8 mouse cellular contexts compared by ENCODE assay signal in genomic region chr1:183388426-183389406, GRCm38 (mm10). TPM values are rescaled to one million over a fixed set of nuclear protein-coding genes. Genes with fewer than 3 reads are reported as not detected.
DNase-seq lines count a peak whose midpoint lies in the region; ATAC-seq lines count a peak whose summit lies in the region.

TSS of gene Taf1a (plus strand) at chr1:183388981.

- peak within 1 kb of the TSS; percentile 71 for H3K4me3 ChIP-seq in forebrain, embryonic 14.5 days (ENCODE audit: low read depth, low read length)
- peak within 1 kb of the TSS; percentile 54 for H3K4me3 ChIP-seq in neural tube, embryonic 15.5 days (replicated peaks)

- H3K4me2 ChIP-seq in forebrain, embryonic 14.5 days (ENCODE audit: low read length), result peak within 1 kb of the TSS; percentile 72
- H3K4me2 ChIP-seq in neural tube, embryonic 15.5 days, result peak within 1 kb of the TSS; percentile 83

- no peaks in the 10 kb centered on the region for H3K9me3 ChIP-seq in forebrain, embryonic 14.5 days (replicated peaks; ENCODE audit: control insufficient read depth, low read length)
- no peaks in the 10 kb centered on the region for H3K9me3 ChIP-seq in neural tube, embryonic 15.5 days (replicated peaks)

- WGBS in forebrain, embryonic 14.5 days, result 5% methylated on average over 44 of the region's 44 CpGs
- WGBS in neural tube, embryonic 15.5 days, result 5% methylated on average over 44 of the region's 44 CpGs

- H3K27me3 ChIP-seq in forebrain, embryonic 14.5 days (replicated peaks; ENCODE audit: control insufficient read depth, insufficient read depth, low read length), result peaks cover 11% of the 10 kb centered on the region; the same call in 1 of the 2 replicates
- H3K27me3 ChIP-seq in neural tube, embryonic 15.5 days (replicated peaks), result peaks cover 18% of the 10 kb centered on the region

- DNase-seq in ES-CJ7 (ENCODE audit: low read depth, low spot score), result peak; percentile 99
- DNase-seq in cerebellum, adult 11 months, result peak; percentile 91
- peak; percentile 98 for DNase-seq in forebrain, embryonic 14.5 days (ENCODE audit: low spot score)
- DNase-seq in heart, postnatal 14 days, result peak; percentile 88 to 90
- DNase-seq in layer of hippocampus, adult 11-12 months (ENCODE audit: low spot score), result peak; percentile 90
- peak; percentile 93 to 95 for DNase-seq in lung, adult 18-20 months
- DNase-seq in testis, postnatal 14 days (ENCODE audit: low spot score), result peak; percentile 94

- peaks cover 8% of the 10 kb centered on the region; the same call in 1 of the 2 replicates for H3K36me3 ChIP-seq in forebrain, embryonic 14.5 days (ENCODE audit: control insufficient read depth, insufficient read depth, low read length)
- peaks cover 9% of the 10 kb centered on the region for H3K36me3 ChIP-seq in neural tube, embryonic 15.5 days

- peak within 1 kb of the TSS; percentile 56 for H3K9ac ChIP-seq in forebrain, embryonic 14.5 days (ENCODE audit: low read length)
- peak within 1 kb of the TSS; percentile 53; the same call in 1 of the 2 replicates for H3K9ac ChIP-seq in neural tube, embryonic 15.5 days (replicated peaks)

- ATAC-seq in forebrain, embryonic 14.5 days, result peak; percentile 100
- ATAC-seq in neural tube, embryonic 15.5 days (ENCODE audit: low FRiP score), result peak; percentile 100

- H3K27ac ChIP-seq in forebrain, embryonic 14.5 days (ENCODE audit: low read depth, low read length), result peak within 1 kb of the TSS; percentile 41; the same call in 1 of the 2 replicates
- peak within 1 kb of the TSS; percentile 73 for H3K27ac ChIP-seq in neural tube, embryonic 15.5 days (replicated peaks)

- intact Hi-C loops in heart, postnatal 14 days (cut with DNase I), result no loop called here

- H3K4me1 ChIP-seq in forebrain, embryonic 14.5 days (ENCODE audit: control insufficient read depth, insufficient read depth, low read length), result peaks cover 6% of the 10 kb centered on the region
- H3K4me1 ChIP-seq in neural tube, embryonic 15.5 days, result peaks cover 21% of the 10 kb centered on the region

RNA-seq across cellular contexts. Expression of gene Taf1a, which starts in this region (rescaled TPM):
- polyA plus RNA-seq in forebrain, embryonic 14.5 days (2014; fragmentation: Nextera tagmentation; extraction: Ambion mirVana), result 12.5 and 13.2 TPM in 2 replicates
- total RNA-seq in heart, postnatal 14 days (2021), result 10 to 100 TPM in 1 of 2 experiments, 1 to 10 TPM in 1; 9.6 to 13.0 TPM
- 14.3 and 16.0 TPM in 2 replicates for polyA plus RNA-seq in neural tube, embryonic 15.5 days (2015; fragmentation: Nextera tagmentation; extraction: Ambion mirVana)

Comparison
In these comparisons a context has a peak if more than half of its experiments do, and no peak if none do; other contexts are left out.
1. Peak in every context shown above with its lines: DNase-seq, ATAC-seq, H3K4me3 ChIP-seq and H3K27ac ChIP-seq.